Mouse (Mus musculus): ENCODE data around the gene Olfr288.

The Olfr288 gene

GRCm38 (mm10) chr15:98166963-98167644 is 28.2 kb downstream of the Olfr288 start, which contains the start of gene Ccdc184:
Gene Ccdc184 (plus strand): TSS chr15:98167158.
- no peak for DNase-seq (ENCODE audit: low spot score in 2 of 2)

GRCm38 (mm10) chr15:98165525-98165924 is 29.8 kb downstream of the Olfr288 start, which contains the start of gene Asb8:
Gene Asb8 (minus strand): TSS chr15:98165625.
- no peak for DNase-seq (ENCODE audit: low spot score in 2 of 2)

- DNase-seq (ENCODE audit: low spot score in 2 of 2), result no peak
Measured at GRCm38 (mm10) chr15:98162561-98162960, 32.8 kb downstream of the Olfr288 start.

DNA sequence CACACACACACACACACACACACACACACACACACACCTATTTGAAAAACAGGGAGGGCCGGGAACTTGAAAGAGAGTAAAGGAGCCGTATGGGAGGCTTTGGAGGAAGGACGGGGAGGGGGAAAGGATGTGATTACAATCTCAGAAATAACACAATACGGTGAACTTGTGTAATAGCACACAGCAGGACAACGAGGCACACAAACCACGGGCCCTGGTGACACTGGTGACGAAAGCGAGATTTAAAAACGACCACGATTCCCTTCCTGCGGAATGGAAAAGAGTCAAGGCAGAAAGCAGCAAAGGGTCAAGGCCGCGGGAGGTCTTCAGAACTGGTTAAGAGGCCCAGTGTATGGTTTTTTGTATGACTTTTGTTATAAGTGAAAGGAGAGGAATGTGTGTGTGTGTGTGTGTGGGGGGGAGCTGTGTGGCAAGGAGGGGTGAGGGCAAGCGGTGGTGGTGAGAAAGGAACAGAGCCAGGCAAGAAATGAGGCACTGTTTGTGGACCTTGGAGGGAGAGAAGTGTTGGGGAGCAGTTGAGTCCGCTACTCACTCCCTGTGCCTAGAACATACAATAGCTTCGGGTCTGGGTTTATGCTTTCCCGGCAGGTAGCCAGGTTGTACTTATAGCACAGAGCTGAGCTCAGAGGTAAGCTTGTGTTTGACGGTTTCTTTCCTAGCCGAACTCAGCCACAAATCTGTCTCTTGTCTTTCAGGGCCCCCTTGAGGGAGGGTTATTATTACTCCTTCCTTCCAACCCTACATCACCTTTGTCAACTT is 34.1 kb downstream of the Olfr288 start:
- DNase-seq (ENCODE audit: low spot score in 2 of 2), result no peak

DNA sequence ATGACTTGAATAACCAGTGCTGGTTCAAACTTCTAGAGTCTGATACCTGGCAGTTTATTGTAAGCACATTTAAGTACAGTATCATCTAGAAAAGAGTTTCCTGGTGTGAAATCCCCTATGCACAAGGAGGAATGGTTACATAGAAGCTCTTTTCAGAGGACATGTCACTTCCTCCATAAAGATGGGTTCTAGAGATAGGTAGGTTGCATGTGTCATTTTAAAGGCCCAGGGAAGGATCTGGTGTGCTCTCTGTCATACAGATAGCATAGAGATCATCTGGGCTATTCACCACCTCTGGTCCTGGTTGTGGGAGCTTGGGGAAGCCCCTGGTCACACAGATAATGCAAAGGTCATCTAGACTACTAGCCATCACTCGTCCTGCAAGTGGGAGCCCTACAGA is 38.1 kb downstream of the Olfr288 start:
- DNase-seq (ENCODE audit: low spot score in 2 of 2), result no peak

GRCm38 (mm10) chr15:98155944-98156343 is 39.4 kb downstream of the Olfr288 start:
- no peak for DNase-seq (ENCODE audit: low spot score in 2 of 2)

DNA sequence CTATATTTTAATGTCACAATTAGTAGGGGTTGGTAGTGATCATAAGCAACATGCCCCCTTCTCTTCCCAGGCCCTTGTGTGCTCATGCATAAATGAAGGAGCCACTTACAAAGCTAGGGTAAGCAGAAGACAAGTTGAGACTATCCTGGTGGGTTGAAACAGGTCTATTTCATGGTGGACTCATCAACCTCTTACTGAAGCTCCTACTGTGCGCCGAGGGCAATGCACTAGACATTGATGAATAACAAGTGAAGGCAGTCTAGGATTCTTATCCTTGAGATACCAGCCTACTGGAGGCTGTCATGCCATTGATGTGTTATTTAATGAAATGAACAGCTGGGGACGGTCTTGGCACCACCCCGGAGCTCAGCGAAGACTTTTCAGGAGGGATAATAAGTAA is 40.1 kb downstream of the Olfr288 start:
- DNase-seq (ENCODE audit: low spot score in 2 of 2), result no peak

DNA sequence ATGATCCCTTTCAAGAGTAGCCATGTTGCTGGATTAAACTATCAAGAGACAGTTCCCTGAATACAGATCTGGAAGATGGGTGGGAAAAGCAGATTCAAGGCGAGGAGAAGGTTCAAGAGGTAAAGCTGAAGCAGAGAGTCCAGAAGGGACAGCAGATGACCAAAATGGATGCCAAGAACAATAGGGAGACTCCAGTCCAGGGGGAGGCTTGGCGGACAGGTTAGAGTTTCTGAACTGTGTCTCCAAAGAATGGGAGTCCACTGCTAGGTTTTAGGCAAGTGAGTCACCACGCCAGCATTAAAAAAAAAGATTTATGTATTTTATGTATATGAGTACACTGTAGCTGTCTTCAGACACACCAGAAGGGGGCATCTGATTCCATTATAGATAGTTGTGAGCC is 40.7 kb downstream of the Olfr288 start:
- DNase-seq (ENCODE audit: low spot score in 2 of 2), result no peak

GRCm38 (mm10) chr15:98154146-98154545 is 41.2 kb downstream of the Olfr288 start:
- no peak for DNase-seq (ENCODE audit: low spot score in 2 of 2)

DNA sequence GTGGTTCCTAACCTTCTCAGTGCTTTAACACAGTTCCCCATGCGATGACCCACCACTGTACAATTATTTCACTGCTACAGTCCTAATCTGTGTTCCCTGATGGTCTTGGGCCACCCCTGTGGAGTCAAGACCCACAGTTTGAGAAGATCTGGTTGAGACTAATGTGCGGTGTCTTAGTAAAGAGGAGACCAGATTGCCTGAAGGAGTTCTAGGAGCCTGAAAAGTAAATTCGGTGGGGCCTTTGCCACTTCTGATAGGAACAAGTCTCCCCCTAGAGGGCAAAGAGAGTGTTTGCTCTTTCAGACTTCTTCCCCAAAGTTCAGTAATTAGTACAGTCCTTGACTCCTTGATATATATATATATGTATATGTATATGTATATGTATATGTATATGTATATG is 41.7 kb downstream of the Olfr288 start:
- DNase-seq (ENCODE audit: low spot score in 2 of 2), result peak in 1 of 2 experiments; percentile 53

DNA sequence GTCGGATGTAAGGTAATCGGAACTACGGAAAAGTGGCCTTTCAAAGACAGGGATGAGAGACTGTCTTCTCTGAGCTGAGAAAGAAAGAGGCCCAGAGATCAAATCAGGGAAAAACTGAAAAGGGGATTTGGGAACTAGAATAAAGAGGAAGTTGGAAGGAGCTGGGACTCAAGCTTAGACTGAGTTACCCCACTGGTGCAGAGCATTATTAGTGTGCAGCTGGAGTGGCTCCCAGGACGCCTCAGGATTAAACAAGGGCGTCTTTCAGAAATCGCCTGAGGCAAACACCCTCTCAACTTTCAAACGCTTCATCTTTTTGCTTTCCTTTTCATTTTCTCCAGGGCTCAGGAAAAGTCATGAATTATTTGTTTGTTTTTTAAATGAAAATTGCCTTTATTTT is 42.4 kb downstream of the Olfr288 start:
- no peak for DNase-seq (ENCODE audit: low spot score in 2 of 2)

DNA sequence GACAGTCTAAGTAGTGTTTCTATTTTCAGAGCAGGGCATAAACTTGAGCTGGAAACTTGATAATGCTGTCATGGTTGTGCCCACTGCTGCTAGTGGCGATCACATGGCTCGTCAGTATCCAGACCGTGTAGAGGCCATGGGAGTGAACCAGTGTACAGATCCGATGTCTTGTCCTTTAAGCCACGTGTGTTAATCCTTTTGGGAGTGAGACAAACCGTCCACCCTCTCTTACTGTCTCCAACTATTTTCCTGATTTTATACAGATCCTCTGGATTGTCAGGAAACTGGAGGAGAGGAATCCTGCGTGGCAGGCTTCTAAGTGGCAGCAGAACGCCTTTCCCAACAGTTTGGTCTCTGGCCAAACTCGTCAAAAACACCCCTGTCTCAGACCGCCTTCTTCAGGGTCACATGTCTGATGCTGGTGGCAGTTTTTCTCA is 46.2 kb downstream of the Olfr288 start:
- DNase-seq (ENCODE audit: low spot score in 2 of 2), result no peak

GRCm38 (mm10) chr15:98148356-98148755 is 47.0 kb downstream of the Olfr288 start:
- DNase-seq (ENCODE audit: low spot score in 2 of 2), result no peak

GRCm38 (mm10) chr15:98145559-98146181 is 49.7 kb downstream of the Olfr288 start:
- peak; percentile 86 to 91 for DNase-seq (ENCODE audit: low spot score in 2 of 2)

DNA sequence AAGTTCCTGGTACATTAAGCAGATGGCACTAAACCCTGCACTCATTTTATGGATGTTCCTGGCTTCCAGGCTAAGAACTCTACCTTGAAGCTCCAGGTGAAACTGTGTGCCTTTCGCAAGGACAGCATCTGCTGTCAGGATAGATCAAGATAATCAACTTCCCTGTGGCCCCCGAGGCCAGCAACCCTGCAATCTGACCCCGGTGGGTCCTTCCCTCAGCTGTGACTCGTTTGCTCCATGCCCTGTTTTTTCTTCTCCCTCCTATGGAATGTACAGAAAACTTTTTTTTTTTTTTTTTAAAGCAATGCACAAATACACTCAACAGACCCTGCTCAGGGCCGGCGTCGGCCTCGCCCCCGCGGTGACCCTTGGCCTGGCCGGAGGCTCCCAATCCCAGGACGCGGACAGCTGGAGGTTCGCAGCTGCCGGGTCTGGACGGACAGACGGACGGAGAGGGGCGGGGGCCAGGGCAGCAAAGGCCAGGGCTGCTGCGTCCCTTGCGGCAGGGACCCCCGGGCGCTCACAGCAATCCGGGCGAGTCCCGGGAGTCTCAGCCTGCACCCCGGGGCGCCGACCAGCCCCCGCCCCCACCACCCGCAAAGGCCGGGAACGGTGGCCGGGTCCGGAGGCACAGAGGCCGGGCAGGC is 50.4 kb downstream of the Olfr288 start:
- DNase-seq (ENCODE audit: low spot score in 2 of 2), result peak in 1 of 2 experiments; percentile 19

- no peak for DNase-seq (ENCODE audit: low spot score in 2 of 2)
Measured at GRCm38 (mm10) chr15:98142515-98142914, 52.8 kb downstream of the Olfr288 start.

DNA sequence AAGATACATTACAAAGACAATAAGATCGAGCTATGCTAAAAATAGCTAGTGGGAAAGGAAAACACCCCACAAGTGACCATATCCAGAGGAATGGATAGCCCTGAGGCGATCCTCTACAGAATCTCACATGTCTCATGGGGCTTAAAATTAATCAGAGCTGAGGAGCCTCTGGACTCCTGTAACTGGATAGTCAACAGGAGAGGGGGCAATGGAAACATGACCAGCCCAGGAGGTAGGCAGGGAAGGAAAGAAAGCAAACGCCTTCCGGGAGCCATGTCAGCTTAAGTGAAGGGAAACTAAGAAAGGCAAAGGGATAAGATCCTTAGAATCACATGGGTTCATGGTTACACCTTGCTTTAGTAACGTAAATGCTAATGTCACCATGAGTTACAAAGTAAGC is 54.5 kb downstream of the Olfr288 start:
- no peak for DNase-seq (ENCODE audit: low spot score in 2 of 2)

DNA sequence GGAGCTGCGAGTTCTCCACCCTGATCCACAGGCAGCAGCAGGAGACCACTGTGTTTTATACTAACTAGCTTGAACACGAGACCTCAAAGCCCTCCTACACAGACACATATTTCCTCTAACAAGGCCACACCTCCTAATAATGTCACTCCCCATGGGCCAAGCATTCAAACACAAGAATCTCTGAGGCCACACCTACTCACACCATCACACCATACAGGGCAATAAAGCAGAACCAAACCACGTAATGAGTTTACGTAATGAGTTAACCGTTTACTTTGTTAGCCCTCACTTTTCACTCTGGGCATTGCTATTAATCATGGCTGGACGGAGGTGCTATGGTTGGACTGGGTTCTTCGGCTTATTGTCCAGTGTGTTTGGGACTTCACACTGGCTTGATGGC is 55.6 kb downstream of the Olfr288 start:
- DNase-seq (ENCODE audit: low spot score in 2 of 2), result no peak

DNA sequence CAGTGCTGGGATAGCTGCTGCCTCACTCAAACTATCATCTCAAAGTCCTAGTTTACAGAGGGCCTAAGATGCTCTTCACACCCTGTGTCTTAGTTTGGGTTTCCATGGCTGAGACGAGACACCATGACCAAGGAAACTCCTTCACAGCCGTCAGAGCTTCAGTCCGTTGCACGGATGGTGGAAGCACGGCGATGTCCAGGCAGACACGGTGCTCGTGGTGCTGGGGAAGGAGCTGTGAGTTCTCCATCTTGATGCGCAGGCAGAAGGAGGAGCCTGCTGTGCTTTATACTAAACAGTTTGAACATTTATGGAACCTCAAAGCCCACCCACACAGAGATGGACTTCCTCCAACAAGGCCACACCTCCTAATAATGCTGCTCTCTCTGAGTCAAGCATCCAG is 58.5 kb downstream of the Olfr288 start:
- DNase-seq (ENCODE audit: low spot score in 2 of 2), result no peak
